Mouse (Mus musculus) limb, embryonic 11.5 days (tissue): ENCODE data around the gene Cfap69. TPM values are rescaled to one million over a fixed set of nuclear protein-coding genes. Genes with fewer than 3 reads are reported as not detected.
"Not testable (repeated sequence)": the region's sequence is repeated elsewhere in the genome, so short reads cannot be mapped to it uniquely, and the experiment has no call there.

Experiments
- ATAC-seq: fragments of 200-750 bp; cut with Nextera tagmentation; 2 replicates; pipeline ENCODE4 v1.8.0; 2017; ENCODE audit warnings: low read depth; ENCODE audit not compliant: insufficient number of reproducible peaks, low FRiP score, low TSS enrichment
- DNase-seq: peaks from one replicate; pipeline ENCODE4 v3.0.0-alpha.2; 2015; ENCODE audit warnings: low spot score
- H3K27ac ChIP-seq: fragments of 300-500 bp; sonication (generic); replicated peaks from 2 replicates; pipeline ENCODE4 v1.5.1; 2014; ENCODE audit warnings: low read depth, mild to moderate bottlenecking, low read length
- H3K27me3 ChIP-seq: fragments of 300-500 bp; sonication (generic); 2 replicates; pipeline ENCODE4 v1.6.1; 2014; ENCODE audit warnings: mild to moderate bottlenecking, low read length, mixed read lengths; ENCODE audit not compliant: control insufficient read depth, insufficient read depth
- H3K36me3 ChIP-seq: fragments of 300-500 bp; sonication (generic); 2 replicates; pipeline ENCODE4 v1.6.1; 2014; ENCODE audit warnings: mild to moderate bottlenecking, low read length, moderate library complexity, mixed read lengths; ENCODE audit not compliant: control insufficient read depth, insufficient read depth
- H3K4me1 ChIP-seq: fragments of 300-500 bp; sonication (generic); 2 replicates; pipeline ENCODE4 v1.6.1; 2014; ENCODE audit warnings: low read length, mixed read lengths; ENCODE audit not compliant: control insufficient read depth, insufficient read depth
- H3K4me2 ChIP-seq: fragments of 300-500 bp; sonication (generic); 2 replicates; pipeline ENCODE4 v1.6.1; 2014; ENCODE audit warnings: low read depth, mild to moderate bottlenecking, moderate library complexity; ENCODE audit not compliant: severe bottlenecking
- H3K4me3 ChIP-seq: fragments of 300-500 bp; sonication (generic); 2 replicates; pipeline ENCODE4 v1.5.1; 2014; ENCODE audit warnings: low read depth, low read length
- H3K9ac ChIP-seq: fragments of 300-500 bp; sonication (generic); 2 replicates; pipeline ENCODE4 v1.6.1; 2014; ENCODE audit warnings: mild to moderate bottlenecking, low read length
- H3K9me3 ChIP-seq: fragments of 300-500 bp; sonication (generic); 2 replicates; pipeline ENCODE4 v1.6.1; 2016; ENCODE audit warnings: low read length; ENCODE audit not compliant: control insufficient read depth
- WGBS: fragments of 180-500 bp; shearing (Covaris S2); extraction: QIAGEN DNeasy Blood & Tissue Kit; methylation state at CpG from one replicate; pipeline ENCODE4 v1.1.7; 2014; 5-methylcytosine and 5-hydroxymethylcytosine counted together
- polyA plus RNA-seq: library from polyadenylated mRNA; unstranded; fragments of >200 nt; fragmentation: Nextera tagmentation; extraction: Ambion mirVana; gene quantifications from 2 replicates; pipeline ENCODE4 v1.2.1, GENCODE M21; 2014

Gene Cfap69
- polyA plus RNA-seq, 1 experiment from 2014 or later, result 2.5 TPM

DNA sequence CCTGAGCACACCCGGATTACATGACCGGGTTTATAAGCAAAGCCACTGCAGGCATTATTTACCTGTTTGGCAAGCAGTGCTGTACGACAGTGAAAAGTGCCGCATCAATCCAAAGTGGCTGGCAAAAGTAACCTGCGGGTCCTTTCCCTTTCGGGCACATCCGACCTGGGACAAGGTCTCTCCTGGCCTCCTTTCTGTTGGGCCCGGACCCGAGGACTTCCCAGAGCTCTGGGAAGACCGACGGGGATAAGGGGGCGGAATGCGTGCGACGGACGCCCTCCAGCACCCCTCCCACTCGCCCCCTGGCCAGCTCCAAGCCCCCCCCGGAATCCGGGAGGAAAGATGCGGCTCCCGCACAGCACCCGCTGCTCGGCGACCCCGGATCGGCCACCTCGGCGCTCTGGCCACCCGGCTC lies 29.5 kb upstream of the Cfap69 start:
- peak; percentile 66 for DNase-seq
- WGBS, result 0% methylated on average over 26 of the region's 29 CpGs
- no peak overlapping the region for H3K27ac ChIP-seq

DNA sequence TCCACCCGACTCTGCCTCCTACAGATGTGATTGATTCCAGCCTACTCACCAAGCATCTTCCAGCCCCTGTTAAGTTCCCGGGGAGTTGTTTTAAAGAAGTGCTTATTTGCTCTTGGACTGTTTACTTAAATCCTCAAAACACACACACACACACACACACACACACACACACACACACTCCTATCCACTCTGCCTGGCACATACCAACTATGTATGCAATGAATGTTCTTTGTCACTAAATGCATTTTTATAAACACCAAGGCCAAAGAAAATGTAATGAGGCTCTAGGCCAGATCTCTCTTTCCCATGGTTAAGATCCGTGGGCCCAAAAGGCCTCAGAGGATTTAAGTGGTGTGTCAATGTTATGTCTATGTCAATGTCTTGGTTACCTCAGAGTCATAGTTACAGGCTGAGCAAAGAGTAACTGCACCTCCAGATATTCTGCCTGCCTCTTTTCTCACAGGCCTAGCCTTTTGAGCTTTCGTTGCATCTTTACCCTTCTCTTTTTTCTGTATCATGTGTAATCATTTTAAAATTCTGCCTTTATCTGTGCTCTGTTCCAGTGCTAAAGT lies 28.2 kb upstream of the Cfap69 start:
- ATAC-seq (no peak), DNase-seq (no peak)
- H3K36me3 ChIP-seq, result no peaks in the 10 kb centered on the region
- H3K9ac ChIP-seq, result no peak overlapping the region
- H3K27ac ChIP-seq, result no peak overlapping the region
- no peak overlapping the region for H3K4me3 ChIP-seq
- H3K4me1 ChIP-seq, result no peaks in the 10 kb centered on the region; the same call in 1 of the 2 replicates
- no peaks in the 10 kb centered on the region for H3K27me3 ChIP-seq
- 48% methylated on average over 4 of the region's 4 CpGs for WGBS
- no peak overlapping the region for H3K4me2 ChIP-seq
- peaks cover 4% of the 10 kb centered on the region; the same call in 1 of the 2 replicates for H3K9me3 ChIP-seq

More for the DNA sequence above, 29.5 kb upstream of the Cfap69 start:
- H3K27me3 ChIP-seq, result no peaks in the 10 kb centered on the region
- no peaks in the 10 kb centered on the region for H3K4me1 ChIP-seq
- peak overlapping the region; percentile 89 for H3K9ac ChIP-seq
- no peaks in the 10 kb centered on the region for H3K36me3 ChIP-seq
- H3K9me3 ChIP-seq, result peaks cover 4% of the 10 kb centered on the region; the same call in 1 of the 2 replicates
- peak overlapping the region; percentile 78 for H3K4me2 ChIP-seq
- peak; percentile 67 for ATAC-seq
- peak overlapping the region; percentile 48 for H3K4me3 ChIP-seq

DNA sequence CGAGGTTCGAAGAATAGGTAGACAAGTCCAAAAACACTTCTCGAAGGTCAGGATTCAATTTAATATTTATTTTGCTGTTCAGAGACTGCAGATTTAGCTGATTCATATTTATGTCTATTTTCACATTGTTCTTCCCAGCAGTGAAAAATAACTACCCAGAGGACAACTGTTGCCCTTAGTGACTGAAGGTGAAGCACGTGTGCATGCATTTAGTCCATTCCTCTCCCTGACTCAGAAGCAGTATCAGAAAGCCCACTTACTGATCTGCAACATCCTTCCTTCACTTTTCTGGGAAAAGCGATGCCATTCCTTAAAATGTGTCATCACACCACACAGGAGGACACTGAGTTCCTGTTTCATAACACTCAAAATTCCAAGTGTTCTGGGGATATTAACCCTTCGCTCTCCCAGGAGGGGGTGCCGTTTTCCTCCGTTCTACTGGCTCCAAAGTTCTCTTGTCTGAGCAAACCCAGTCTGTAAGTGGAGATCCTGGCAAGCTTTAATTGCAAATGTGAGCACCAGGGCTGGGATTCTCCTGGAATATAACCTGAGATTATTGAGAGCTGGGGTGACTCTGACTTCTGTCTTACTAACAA lies 25.0 kb upstream of the Cfap69 start:
- DNase-seq (no peak), ATAC-seq (no peak)
- Histone ChIP-seq H3K4me1 (no peaks in the 10 kb centered on the region; the same call in 1 of the 2 replicates), H3K36me3 (no peaks in the 10 kb centered on the region), H3K27me3 (no peaks in the 10 kb centered on the region), H3K4me3 (no peak overlapping the region), H3K9me3 (peaks cover 4% of the 10 kb centered on the region; the same call in 1 of the 2 replicates), H3K9ac (no peak overlapping the region), H3K4me2 (no peak overlapping the region), H3K27ac (no peak overlapping the region)
- 72% methylated on average over 8 of the region's 8 CpGs for WGBS

DNA sequence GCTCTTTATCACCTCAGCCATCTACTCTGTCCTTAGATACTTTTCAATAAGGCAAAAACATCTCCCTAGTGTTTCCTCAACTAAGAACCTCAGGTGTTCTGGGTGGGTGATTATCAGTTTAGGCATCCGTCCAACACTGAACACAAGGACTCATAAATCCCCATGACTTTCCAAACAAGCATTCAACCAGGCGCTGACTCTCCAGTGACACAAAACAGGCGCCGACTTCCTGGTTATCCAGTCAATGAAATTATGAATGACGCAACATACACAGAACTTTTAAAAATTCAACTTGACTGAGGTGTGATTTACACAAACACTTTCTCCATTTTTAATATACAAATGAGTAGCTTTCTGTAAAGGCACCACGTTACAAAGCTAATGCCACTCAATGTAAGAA lies 24.2 kb upstream of the Cfap69 start:
- H3K4me2 ChIP-seq, result no peak overlapping the region
- no peak for DNase-seq
- no peak overlapping the region for H3K9ac ChIP-seq
- ATAC-seq, result no peak
- H3K36me3 ChIP-seq, result no peaks in the 10 kb centered on the region
- no peaks in the 10 kb centered on the region; the same call in 1 of the 2 replicates for H3K4me1 ChIP-seq
- H3K4me3 ChIP-seq, result no peak overlapping the region
- peaks cover 4% of the 10 kb centered on the region; the same call in 1 of the 2 replicates for H3K9me3 ChIP-seq
- 71% methylated on average over 6 of the region's 6 CpGs for WGBS
- no peaks in the 10 kb centered on the region for H3K27me3 ChIP-seq
- no peak overlapping the region for H3K27ac ChIP-seq

DNA sequence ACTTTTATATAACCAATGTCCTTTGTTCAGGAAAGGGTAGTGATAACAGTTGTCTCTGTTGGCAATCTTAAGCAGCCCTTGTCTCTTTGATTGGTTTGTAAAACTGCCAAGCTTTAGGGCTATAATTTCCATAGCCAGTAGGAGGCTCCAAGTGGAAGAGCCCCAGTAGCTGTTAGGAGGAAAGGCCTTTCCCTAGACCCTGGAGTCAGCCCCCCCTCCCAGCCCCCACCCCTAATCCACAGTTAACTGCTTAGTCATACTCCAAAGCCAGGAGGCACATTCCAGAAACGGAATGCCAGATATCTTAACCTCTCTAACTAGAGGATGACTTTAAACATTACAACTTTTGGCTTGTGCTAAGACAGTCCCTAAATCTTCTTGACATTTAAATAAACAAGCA lies 22.9 kb upstream of the Cfap69 start:
- WGBS, result 0% methylated on average over 1 of the region's 1 CpGs
- DNase-seq (no peak), ATAC-seq (no peak)
- H3K36me3 ChIP-seq, result no peaks in the 10 kb centered on the region
- no peaks in the 10 kb centered on the region; the same call in 1 of the 2 replicates for H3K4me1 ChIP-seq
- no peaks in the 10 kb centered on the region for H3K27me3 ChIP-seq
- H3K27ac ChIP-seq, result no peak overlapping the region
- H3K4me3 ChIP-seq, result no peak overlapping the region
- peaks cover 4% of the 10 kb centered on the region; the same call in 1 of the 2 replicates for H3K9me3 ChIP-seq
- H3K9ac ChIP-seq, result no peak overlapping the region
- no peak overlapping the region for H3K4me2 ChIP-seq

DNA sequence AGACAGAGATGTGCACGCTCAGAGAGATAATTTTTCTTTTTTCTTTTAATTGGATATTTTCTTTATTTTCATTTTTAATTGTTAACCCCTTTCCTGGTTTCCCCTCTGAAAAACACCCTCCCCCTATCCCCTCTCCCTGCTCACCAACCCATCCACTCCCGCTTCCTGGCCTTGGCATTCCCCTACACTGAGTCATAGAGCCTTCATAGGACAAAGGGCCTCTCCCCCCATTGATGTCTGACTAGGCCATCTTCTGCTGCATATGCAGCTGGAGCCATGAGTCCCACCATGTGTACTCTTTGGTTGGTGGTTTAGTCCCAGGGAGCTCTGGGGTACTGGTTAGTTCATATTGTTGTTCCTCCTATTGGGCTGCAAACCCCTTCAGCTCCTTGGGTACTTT lies 20.9 kb upstream of the Cfap69 start:
- not testable (repeated sequence) for H3K4me3 ChIP-seq, H3K4me1 ChIP-seq, H3K27me3 ChIP-seq, H3K36me3 ChIP-seq, DNase-seq, ATAC-seq, H3K9ac ChIP-seq, H3K9me3 ChIP-seq, H3K27ac ChIP-seq, H3K4me2 ChIP-seq
- 92% methylated on average over 2 of the region's 2 CpGs for WGBS

DNA sequence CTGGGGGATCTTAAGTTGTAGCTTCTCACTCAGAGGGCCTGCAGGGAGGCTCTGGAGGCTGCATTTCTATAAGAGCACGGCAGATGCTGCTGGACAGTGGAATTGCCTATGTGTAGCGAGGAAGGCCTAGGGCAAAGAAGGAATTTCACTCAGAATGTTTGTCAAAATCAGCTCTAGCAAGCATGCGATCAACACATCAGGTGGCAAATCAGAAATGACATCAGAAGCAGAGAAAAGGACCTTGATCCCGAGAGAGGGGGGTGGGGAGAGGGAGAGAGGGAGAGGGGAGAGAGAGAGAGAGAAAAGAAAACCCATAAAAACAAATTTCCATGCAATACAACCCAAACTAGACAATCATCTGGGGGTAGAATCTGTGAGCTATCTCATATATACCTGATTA lies 19.3 kb upstream of the Cfap69 start:
- Histone ChIP-seq H3K4me1 (no peaks in the 10 kb centered on the region; the same call in 1 of the 2 replicates), H3K27me3 (no peaks in the 10 kb centered on the region), H3K9me3 (no peaks in the 10 kb centered on the region), H3K9ac (no peak overlapping the region), H3K4me3 (no peak overlapping the region), H3K4me2 (no peak overlapping the region), H3K27ac (no peak overlapping the region), H3K36me3 (no peaks in the 10 kb centered on the region)
- DNase-seq (no peak), ATAC-seq (no peak)
- 81% methylated on average over 4 of the region's 4 CpGs for WGBS

DNA sequence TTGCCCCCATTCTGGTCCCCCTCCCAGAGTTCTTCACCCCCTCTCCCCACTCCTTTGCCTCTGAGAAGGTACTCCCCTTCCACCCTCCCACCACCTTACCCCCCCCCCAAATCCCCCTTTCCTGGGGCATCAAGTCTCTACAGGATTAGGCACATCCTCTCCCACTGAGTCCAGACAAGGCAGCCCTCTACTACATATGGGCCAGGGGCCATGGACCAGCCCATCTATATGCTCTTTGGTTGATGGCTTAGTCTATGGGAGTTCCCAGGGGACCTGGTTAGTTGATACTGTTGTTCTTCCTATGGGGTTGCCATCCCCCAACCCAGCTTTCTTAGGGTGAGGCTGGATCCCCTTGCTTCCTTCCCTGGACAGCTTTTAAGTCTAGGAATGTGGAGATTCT lies 15.4 kb upstream of the Cfap69 start:
- no peak overlapping the region for H3K4me2 ChIP-seq
- no peaks in the 10 kb centered on the region for H3K27me3 ChIP-seq
- no peak overlapping the region for H3K4me3 ChIP-seq
- H3K4me1 ChIP-seq, result no peaks in the 10 kb centered on the region
- DNase-seq, result no peak
- H3K9ac ChIP-seq, result no peak overlapping the region
- H3K36me3 ChIP-seq, result peaks cover 2% of the 10 kb centered on the region; the same call in 1 of the 2 replicates
- H3K9me3 ChIP-seq, result no peaks in the 10 kb centered on the region
- no peak overlapping the region for H3K27ac ChIP-seq
- ATAC-seq, result no peak
